Mouse (Mus musculus): ENCODE measurements at regions not wholly inside any gene's neighbourhood (a gene's known extent, or its start where the extent isn't known, plus 50 kb on each side); places are given as distances from the start of the nearest gene placed in this dataset.

DNA sequence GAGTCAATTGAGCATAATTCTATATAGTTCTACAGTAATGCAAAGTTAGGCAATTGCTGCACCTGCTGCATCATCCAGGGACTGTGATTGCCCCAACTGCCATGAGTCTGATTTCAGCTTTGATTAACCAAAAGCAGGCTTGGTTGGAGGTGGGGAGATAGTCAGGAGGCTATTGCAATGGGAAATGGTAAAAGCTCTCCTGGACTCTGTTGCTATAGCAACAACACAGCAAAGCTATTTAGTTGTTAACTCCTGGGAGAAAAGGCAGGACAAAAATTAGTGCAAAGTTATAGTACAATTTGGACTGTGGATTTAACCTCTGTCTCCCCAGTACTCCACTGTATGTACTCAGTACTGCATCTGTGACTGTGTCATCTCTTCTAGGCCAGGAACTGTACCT, 51.7 kb upstream of the Rasgrf1 start:
- no peak for ATAC-seq

DNA sequence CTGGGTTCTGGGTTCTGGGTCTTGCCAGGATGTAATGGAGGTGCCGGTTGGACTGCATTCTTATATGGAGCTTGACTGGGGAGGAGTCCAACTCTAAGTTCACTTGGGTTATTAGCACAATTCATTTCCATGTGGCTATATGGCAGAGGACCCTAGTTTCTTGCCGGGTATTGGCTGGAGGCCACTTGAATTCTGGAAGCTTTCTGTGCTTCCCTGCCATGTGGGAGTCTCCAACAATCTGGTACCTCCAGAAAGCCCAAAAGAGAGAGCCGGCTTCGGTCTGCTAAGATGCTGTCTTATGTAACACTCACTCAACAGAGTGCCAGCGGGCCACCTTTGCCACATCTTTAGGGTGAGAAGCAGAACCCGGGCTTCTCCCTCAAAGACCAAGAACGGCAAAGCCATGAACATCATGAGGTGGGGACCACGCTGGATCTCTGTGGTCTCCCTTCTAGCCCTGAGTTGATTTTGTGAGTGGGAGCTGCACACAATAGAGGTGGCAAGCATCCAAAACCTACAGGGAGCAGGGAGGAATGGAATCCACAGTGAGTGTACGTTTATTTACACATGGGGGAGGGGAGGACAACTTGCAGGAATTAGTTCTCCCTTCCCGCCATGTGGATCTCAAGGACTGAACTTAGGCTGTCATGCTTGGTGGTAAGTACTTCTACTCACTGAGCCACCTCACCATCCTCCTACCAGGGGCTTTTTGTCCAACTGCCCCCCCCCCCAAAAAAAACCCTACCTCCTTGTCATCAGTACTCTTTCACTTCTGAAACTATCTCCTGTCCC, 59.0 kb upstream of the Rasgrf1 start:
- ATAC-seq = no peak

DNA sequence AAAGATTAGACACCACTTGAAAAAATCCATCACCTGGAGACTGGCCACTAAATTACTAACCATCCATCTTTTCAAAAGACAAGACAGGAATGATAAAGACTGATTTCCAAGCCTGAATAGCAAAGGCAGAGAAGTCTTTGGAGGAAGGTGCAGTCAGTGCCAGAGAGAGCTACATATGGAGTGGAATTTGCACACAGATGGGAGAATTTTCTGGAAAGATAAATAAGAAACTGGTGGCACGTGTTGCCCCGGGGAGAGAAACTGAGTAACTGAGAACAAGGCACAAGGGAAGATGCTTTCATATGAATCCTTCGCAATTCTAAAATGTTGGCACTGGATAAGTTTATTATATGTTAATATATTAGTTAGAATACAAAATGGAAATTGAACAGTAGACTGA, 59.8 kb upstream of the Rasgrf1 start:
- no peak for ATAC-seq

DNA sequence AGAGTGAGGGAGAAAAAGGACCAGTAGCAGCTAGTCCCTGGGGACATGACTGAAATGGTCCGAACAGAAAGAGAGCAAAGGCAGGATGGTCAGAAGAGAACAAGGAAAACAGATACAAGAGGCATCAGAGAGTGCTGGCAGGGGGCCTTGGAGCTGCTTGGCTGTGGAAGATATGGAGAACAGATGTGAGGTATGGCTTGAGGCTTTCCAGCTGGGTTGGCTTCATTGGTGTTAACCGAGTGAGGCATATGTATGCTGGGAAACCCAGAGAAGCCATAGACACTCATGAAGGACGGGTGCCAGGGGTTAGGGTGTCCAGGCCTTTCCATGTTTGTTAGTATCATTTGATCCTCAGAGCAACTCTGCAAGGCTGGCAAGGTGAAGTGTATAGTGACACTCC, 61.1 kb upstream of the Rasgrf1 start:
- ATAC-seq = no peak

DNA sequence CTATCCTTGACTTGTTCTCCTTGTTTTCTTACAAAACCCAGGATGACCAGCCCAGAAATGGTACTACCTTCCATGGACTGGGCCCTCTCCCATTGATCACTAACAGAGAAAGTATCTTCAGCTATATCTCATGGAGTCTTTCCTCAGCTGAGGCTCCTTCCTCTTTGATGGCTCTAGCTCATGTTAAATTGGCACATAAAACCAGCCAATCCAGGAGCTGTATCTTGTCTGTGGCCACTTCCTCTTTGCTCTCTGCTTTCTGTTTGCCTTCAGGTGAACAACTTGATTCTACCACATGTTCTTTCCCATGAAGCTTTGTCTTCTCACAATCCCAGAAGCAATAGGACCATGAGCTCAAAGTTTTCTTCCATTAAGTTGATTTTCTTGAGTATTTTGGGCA, 62.7 kb upstream of the Rasgrf1 start:
- no peak for ATAC-seq

DNA sequence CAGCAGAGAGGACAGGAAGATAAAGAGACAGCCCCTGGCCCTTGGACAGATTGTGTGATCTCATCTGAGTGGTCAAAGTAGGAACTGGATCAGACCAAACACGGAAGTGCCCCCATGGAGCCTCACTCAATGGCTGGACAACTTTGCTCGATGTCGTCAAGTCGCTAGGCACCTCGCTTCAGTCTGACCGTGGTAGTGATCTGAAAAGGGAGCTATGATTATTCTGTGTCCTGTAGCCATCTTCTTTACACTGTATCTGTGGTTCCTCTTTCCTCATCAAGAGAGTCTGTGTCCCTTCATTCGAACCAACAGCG, 67.0 kb upstream of the Rasgrf1 start:
- ATAC-seq = no peak

DNA sequence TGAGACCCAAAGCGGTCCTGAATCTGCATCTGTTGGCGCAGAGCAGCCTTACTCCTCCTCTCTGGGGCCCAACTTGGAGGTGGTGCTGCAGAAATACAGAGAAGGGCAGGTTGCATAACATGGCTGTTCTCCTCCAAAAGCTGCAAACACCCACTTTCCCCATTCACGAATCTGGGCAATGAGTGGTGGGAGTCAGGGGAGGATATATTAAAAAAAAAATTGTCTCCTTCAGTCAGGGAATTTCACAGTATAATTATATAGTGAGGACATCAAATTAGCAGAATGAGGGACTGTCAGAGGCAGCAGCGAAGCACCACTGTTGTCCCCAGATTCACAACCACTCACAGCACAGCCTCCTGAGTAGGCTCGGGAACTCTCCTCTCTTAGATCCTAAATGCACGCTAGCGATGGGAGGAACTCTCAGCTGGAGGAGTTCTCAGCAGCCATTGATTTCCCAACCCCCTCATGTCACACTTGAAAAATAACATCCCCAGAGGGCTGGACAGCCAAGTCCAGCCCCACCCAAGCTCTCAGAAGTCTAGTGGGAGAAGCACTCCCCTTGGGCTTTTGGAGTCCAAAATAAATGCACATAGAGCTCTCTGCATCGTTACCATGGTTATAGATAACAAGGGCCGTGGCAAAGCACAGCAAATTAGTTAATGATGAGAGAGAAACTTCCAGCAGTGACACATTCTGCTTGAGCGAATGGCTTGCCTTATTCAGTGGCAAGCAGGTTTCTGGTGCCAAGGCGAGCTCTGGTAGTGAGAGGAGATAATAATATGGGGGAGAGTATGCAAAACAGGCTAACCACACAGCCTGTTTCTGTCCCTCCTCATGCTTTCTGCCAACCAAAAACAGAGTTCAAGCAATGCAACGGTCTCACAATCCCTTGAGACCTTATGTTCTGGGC, 67.6 kb upstream of the Rasgrf1 start:
- ATAC-seq = no peak

DNA sequence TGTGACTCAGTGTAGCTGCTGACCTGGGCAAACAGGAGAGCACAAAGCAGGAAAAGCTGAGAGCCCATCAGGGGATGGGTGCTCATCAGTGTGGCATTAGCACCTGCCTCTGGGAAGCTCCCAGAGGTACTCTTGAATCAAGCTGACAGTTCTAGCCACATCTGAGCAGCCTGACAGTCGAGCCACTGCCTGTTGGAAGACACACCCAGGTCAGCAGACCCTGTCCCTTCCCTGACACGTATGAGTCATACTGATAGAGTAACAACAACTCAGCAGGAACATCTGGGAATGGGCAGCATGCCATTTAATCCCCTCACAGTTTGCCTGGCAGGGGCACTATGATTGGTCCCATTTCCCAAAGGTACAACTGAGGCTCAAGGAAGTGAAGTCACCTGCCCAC, 68.3 kb upstream of the Rasgrf1 start:
- ATAC-seq = no peak

DNA sequence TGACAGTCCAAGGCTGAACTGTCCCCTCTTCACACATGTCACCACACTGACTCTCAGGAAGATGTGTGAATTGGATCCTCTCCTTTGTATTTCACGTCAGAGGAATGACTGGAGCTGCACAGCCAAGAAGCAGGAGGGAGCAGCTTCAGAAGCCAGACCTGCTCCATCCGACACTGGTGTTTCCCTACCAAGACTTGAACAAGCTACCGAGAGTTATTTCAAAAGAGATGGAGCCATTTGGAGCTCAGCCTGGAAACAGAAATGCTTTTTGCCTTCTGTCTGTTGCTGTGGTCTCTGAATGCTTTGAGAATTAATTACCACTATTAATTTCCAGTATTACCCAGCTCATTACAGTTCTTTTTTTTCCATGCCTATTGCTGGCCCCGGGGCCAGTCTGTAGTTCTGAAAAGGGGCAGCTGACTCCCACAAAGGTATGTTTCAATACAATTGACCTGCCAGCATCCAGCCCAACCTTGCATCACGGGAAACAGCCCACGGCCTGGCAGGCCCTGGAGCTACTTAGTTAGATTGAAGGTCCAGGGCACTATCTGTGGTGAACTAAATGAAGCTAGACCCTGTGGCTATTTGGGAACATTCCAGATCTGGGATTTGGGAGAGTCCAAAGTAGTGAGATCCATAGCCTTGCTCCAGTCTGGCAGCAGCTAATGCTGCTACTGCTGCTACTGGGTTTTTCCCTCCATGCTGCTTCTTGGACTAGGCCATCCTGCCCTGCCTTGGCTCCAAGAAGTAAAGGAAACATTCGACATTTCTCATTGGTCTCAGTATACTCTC, 73.1 kb upstream of the Rasgrf1 start:
- ATAC-seq = no peak

DNA sequence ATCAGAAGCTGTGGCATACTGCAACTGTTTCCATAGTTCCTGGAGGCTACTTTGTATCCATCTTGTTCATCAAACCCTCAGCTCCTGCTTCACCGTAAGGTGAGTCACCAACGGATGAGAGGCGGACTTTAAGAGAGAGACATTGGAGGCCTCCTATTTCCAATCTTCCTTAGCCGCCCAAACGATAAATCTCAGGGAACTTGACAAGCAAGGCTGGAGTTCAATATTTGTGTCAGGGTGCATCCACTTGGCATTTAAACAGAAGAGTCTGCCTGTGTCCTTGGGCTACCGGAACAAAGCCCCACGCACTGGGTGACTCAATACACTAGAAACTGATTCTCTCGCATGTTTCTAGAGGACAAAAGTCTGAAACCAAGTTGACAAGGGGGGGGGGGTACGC, 76.1 kb upstream of the Rasgrf1 start:
- ATAC-seq = no peak

DNA sequence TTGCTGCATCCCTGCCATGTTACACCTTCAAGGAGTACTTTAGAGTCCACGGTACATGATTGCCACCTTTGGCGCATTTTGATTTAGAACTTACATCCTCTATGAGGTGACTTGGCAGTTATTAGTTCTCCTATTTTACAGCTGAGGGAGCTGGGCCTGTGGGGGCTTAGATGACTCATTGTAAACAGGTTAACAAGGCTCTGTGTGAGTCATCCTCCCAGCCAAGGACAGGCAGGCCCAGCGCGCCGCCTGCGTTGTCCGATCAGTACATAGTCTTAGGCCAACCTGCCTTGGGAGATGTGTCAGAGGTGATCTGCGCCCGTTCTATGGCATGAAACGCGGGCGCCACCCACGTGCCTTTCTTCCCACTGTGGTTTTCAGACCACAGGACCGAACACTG, 77.9 kb upstream of the Rasgrf1 start:
- ATAC-seq = no peak

DNA sequence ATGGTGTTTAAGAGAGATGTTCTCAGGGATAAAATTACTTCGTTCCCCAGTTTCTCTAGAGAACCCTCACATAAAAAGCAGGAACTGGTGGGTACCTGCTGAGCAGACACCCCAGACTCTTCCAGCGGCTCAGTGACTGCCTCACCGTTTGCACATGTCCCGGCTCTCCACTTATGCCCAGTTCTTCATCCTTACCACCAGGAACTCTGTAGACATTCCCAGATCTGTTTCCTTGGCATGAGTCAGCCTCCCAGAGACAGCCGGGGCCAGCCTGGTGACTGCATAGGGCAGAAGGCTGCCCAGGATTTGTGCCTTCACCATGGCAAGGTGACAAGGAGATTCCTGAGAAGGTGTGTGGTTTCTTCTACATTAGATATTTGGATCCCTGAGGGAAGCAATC, 81.6 kb upstream of the Rasgrf1 start:
- no peak for ATAC-seq

DNA sequence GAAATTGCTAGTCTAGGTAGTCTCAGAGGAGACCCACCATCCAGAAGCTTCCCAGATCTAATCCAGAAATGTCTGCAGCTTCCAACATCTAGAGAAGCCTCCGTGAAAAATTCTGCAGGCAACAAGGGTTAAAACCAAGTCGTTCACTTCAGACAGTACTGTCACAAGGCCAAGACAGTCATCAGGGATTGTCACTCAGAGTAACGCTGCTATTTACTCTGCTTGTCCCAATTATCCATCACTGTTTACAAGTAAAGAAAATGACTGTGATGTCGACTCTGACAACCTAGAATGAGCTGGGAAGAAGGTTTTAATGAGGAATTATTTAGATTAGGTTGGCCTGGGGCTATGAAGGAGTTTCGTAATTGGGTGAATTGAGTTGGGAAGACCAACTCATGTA, 82.1 kb upstream of the Rasgrf1 start:
- no peak for ATAC-seq

DNA sequence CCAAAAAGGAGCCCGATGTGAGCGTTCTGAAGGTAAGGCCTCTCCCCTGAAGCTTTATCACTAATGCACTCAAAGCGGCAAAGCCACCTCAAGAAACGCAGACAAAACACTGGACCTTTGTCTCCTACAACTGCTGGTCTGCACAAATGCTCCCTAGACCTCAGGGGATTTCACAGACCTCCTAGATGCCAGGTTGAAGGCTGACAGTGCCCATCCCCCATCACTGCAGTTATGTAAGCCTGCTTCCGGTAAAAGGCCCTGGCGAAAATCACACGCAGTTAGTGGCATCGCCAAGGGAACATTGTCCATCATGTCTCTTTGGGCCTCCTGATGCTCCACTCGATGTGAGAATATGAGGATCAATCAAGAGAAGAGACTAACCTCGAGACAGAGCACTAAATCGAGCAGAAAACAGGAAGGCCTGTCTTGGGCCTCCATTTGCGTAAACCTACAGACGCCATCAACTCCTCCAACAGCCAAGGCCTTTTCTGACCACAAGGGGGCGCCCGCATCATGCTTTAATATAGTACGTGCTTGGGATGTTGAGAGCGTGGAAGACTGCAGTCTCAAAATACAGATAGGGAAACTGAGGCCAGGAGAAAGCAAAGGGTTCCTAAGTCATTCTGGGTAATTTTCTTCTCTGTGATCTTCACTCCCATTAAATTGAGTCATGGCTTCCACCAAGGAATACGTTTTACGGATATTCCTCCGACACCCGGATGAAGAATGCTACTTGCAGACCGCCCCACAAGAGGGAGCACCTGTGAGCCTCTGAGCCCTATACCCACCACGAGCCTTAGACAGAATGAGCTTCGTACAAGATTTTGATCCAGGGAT, 82.8 kb upstream of the Rasgrf1 start:
- peak; percentile 88 for ATAC-seq

DNA sequence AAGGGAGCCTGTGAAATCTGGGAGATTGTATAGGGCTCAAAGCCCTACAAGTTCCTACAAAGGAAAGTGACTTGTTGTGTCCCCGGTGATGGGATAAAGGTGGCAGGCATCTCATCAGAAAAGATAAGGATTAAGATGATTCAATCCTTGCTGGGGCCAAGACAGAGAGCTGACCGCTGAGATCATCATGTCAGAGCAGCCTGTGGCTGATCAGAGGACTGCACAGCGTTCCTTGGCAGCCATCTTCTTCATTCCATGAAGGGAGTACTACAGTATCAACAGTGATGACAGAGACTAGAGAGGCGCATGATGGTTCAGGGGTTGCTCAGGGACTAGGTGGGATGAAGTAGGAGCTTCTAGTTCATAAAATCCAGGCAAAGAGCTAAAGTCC, 83.6 kb upstream of the Ankrd34c start:
- ATAC-seq = no peak

DNA sequence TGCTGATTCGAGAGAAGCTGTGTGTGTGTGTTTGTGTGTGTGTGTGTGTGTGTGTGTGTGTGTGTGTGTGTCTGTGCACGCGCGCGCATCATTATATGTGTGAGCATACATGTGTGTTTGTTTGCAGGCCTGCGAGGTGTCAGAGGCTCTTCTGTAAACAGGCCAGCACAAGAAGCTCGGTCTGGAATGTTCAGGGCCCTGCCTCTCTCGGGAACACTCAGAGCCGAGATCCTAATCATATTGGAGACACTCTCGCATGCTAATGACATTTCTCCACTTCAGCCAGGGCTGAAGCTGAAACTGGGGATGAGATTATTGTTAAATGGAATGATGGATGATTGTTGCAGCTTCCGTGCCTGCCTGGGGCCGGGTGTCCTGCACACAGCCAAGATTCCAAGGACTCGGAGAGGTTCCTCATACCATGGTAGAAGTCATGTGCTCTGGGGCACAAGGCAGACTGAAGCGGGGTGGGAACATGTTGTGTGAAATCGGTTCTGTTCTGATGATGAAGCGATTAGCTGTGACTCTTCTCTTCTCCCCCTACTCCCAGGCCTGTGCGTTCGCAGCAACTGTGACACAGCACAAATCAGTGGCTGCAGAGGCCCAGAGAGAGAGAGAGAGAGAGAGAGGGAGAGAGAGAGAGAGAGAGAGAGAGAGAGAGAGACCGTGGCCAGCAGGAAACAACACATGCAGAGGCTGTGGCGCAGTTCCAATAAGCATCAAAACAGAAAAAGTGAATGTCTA, 83.0 kb upstream of the Ankrd34c start:
- no peak for ATAC-seq

DNA sequence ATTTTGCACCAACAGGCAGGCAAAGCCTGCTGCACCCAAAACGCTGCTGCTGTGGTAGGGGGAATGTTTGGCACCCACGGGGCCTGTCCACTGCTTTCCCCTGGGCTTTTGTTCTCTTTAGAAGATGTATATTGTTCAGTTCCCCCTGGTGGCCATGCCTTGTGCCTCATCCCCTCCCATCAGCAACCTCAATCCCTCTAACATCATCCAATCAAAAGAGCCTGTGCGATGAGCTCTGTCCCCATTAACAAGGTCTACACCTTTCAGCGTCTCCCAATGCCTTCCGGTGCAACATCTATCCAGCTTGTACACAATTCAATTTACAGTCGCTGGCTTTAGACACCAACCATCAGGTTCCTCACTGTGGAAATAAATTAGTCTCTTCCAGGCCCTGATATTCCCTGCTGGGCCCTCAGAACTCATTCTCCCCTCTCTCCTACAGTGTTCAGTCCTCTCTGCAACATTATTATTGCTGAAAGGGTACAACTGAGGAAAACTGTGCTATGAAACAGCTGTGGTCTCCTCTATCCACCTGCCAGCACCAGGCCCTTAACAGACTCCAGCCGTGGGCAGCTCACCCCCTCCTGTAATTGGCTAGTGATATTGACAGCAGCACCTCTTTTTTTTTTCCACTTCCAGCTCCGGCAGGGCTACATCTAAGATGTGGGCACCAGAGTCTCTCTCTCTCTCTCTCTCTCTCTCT, 75.5 kb upstream of the Ankrd34c start:
- no peak for ATAC-seq

DNA sequence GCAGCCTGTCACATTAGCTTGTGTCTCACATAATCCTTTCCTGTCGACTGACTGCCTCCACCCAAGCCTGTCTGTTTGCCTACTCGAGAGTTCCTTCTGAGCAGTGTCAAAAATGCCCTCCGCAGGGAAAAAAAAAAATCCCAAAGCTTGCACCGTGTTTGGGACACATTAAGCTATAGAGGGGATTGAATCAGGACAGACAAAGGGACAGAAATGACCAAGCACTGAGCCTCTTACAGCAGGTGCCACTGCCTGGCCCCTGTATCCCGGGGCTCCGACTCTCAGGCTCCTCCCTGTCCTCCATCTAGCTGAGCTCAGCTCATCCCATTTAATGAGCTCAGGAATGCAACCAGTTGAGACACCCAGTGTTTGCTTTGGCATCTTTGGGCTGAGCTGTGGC, 69.1 kb upstream of the Ankrd34c start:
- ATAC-seq = no peak

DNA sequence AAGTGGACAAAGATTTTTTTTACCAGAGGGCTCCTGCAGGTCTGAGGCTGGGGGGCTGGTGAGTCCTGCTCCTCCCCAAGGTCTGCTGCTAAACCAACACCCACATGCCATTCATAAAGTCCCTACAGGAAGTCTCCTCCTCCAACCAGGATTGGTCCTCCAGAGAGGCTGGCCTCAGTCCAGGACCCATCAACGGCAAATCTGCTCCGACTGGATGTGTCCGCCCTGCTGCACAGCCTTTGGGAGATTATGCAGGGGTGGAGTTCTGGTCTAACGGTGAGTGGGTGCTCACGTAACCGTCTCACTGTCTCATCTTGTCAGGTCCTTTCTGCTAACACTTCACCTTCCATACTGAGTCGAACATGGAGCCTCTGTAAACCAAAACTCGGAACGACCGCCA, 64.4 kb upstream of the Ankrd34c start:
- ATAC-seq = no peak

DNA sequence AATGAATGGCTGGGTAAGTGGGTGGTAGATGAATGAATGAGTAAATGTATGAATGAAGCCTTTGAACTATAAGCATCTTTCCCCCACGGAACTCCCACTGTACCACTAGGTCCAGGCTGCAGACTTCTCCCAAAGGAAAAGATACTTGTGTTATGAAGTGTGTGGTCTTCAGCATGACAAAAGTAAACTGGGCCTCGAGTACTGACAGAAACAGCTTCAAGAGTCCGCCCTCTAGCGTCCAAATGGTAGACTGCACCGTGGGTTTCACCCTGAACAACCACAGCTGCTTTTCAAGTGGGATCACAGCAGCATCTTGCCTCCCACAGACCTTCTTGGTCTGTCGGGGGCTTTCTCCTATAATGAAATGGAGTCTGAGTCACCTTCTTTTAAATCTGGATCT, 54.7 kb upstream of the Ankrd34c start:
- ATAC-seq = no peak

DNA sequence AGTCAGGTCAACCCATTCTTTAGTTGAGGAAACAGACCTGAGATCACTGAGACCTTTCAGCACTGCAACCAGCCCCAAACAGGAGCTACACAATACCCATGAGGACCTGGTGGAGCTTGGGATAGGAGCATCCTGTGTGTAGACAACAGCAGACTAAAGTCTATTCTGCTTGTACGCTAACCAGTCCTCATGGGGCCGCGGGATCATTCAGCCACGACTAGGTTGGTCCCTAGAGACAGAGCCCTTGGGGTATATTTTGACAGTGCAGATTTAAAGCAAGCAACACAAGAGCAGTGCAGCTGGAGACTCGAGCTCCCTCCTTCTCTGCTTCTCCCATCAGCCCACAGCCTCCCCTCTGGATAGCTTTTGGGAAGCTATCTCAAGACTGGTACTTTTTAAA, 51.7 kb upstream of the Ankrd34c start:
- ATAC-seq = no peak

All from inflammation-experienced regulatory T-cells, adult 6 months (primary cell).